Mouse (Mus musculus): ENCODE measurements around the gene Ccm2l.
A peak's percentile ranks its signal among the peaks of the same experiment; 100 is the strongest.

Ccm2l gene

DNA sequence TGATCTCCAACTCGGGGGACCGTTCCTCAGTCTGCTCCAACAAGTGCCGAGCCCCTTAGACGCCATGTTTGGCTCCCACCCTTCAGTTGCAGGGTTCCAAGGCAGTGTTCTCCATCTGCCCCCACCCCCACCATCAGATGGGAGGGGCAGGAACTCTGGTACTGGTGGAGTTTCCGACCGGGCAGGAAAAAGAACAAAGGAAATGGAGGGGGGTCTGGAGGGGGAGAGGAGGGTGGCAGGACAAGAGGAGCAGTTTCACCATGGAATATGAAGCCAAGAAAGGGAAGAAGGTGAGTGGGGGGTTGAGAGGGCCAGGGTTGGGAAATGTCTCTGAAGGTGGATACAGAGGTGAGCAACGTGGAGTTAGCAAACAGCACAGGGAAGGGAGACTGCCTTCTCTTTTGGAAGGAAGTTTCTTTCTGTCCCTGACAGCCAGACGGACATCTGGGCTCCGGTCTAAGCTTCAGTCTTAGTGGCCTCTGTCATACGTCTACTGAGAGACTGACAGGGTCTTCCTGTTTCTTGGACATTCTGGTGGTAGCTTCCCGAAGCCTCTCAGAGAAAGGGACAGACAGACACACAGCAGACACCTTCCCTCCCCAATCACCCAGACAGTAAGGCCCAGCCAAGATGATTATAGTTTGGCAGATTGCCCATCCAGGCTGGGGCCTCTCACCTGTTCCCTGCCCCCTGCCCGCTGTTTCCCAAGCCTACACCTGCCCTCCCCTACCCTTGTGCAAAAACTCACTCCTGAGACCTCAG, at the start of gene Ccm2l:
TSS of gene Ccm2l (plus strand) at position 209 of the 762 bp plus-strand sequence.
- DNase-seq: peak; percentile 78 to 79

DNA sequence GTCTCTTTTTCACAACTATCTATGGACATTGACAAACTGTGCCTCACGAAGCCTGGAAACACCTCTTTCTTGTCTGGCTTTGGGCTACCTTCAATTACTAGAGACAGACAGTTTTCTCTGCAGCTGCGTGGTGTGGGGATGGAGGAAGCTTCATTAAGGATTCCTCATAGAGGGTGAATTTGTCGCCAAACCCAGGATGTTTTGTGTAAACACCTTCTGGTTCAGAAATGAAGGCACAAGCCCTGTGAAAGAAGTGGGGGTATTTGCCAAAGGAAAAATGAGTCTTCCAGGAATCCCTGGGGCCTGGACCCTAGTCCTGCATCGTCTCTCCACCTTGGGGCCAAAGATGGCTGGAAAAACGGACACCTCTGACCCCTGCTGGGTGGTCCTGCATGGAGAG, 49.0 kb upstream of the Ccm2l start:
- no peak for DNase-seq

DNA sequence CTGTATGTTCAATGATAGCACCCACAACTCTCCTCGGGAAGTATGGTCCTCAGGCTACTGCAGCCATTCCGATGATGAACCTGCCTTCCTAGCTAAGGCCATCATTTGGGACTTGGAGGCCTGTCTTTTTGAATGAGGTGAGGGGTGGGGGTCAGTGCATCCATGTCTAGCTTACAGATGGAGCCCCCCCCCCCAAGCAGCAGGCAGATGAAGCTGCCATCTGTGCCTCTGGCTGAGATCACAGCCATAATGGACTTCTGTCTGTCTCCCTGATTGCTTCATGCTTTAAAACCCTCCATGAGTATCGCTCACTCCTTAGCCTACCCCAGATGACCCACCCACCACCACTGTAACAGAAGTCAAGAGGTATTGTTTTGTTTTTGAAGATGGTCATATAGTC, 46.4 kb upstream of the Ccm2l start:
- DNase-seq: no peak

DNA sequence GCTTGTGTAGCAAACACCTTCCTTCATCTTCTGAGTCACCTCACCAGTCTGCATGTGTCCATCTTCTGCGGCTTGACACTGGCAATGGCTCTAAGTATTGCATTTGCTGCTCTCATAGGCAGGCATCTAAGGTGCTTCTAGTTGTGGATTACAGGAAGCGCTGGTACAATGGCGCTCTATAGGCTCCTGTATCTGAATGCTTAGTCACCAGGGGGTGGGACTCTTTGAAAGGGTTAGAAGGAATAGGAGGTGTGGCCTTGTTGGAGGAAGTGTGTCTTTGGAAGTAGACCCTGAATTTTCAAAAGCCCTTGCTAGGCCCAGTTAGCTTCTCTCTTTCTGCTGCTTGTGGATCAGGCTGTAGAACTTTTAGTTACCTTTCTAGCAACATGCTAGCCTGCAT, 44.6 kb upstream of the Ccm2l start:
- no peak for DNase-seq

DNA sequence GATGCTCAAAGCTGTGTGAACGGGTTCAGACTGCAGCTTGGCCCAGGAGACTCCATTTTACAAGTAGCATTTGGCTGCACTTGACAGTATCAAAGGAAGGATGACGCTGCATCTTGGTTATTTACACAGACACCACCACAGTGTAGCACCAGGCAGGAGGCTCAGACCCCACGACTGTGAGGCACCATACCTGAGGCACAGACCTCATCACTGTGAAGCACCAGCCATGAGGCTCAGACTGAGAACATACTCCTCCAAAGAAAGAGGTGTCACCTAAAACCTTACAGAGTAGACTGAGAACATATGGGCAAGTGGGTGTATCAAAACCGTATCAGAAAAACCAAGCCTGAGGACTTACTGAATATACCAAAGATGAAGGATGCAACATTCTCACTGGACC, 42.9 kb upstream of the Ccm2l start:
- no peak for DNase-seq

DNA sequence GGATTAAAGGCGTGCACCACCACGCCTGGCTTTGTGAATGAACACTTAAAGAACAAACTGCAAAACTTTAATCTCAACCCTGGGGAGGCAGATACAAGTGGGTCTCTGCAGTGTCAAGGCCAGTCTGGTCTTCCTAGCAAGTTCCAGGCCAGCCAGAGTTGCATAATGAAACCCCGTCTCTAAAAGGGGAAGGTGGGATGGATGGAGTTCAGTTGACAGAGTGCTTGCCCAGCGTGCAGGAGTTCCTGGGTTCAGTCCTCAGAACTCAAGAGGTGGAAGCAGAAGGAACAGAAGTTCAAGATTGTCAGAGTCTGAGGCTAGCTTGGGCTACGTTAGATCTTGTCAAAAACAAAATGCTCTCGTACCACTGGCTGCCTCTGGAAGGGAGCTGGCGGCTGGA, 39.7 kb upstream of the Ccm2l start:
- DNase-seq: no peak

DNA sequence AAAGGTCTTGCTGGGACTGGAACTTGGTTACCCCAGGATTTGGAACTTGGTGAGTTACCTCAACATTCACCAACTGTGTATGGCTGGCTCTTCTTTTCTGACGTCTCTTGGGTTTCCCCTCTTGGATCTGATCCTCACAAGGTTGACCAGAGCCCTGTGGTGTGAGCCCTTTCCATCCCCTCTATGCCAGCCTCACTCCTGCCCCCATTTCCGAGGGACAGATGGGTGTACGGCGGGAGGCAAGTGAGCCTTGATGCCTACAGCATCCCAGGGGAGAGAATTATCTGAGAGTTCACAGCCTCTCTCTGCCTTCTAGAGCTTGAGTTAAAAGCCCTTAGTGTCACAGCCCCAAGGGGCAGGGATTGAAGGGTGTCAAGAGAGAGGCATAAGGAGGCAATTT, 38.3 kb upstream of the Ccm2l start:
- DNase-seq: no peak

DNA sequence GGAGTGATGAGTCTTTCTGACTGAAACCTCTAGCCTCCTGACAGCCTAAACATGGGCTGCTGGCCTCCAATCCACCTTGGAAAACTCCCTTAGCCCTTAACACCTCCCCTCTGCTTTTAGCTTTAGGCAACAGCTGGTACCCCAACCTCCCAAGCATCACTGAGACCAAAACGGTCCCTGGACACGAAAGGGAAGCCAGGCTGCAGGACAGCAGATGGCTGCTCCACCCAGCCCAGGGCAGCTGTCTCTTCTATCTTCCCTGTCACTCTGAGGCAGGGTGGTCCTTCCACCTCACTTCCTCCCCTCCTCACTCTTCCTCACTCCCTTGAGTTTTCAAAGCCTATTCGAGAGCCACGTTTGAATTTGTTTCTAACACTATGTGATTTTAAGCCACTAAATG, 35.3 kb upstream of the Ccm2l start:
- no peak for DNase-seq

DNA sequence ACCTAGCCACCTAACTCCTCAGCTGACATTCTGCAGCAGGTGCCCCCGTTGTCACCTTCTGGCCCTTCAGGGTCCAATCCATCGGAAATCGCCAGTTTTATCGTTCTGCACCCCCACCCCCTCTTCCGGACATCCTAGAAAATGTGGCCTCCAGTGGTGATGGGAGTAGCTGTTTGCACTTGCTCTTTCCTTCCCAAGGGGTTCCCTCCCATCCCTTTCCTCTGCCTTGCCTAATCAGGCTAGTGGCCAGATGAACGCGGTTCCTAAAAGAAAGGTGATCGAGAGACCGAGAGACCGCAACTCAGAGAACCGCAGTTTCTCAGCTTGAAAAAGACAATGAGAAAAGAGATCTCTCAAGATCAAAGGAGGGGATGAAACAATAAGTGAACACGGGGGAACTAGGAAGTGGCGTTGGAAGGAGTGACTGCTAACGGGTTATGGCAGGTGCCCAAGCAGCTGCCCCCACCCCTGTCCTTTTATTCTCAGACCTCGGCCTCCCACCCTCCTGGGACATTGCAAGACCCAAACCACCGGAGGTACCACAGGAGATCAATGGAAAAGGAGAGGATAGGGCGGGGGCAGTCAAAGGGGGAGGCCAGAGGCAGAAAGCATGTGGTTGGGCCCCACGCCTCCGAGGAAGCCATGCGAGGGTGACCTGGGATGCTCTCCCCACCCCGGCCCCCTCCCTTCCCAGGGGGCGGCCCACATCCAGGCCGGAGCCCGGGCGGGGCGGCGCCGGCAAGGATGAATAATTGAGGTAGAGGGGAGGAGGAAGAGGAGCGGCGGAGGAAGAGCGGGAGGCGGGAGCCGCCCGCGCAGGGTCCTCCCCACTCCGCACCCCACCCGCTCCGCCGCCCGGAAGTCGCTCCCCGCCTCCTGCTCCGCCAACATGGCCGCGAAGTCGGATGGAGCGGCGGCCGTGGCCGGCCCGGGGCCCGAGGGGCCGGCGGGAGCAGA, 34.4 kb upstream of the Ccm2l start, which contains the start of gene Xkr7:
TSS of gene Xkr7 (plus strand) at position 727 of the 957 bp plus-strand sequence.
- DNase-seq: no peak

DNA sequence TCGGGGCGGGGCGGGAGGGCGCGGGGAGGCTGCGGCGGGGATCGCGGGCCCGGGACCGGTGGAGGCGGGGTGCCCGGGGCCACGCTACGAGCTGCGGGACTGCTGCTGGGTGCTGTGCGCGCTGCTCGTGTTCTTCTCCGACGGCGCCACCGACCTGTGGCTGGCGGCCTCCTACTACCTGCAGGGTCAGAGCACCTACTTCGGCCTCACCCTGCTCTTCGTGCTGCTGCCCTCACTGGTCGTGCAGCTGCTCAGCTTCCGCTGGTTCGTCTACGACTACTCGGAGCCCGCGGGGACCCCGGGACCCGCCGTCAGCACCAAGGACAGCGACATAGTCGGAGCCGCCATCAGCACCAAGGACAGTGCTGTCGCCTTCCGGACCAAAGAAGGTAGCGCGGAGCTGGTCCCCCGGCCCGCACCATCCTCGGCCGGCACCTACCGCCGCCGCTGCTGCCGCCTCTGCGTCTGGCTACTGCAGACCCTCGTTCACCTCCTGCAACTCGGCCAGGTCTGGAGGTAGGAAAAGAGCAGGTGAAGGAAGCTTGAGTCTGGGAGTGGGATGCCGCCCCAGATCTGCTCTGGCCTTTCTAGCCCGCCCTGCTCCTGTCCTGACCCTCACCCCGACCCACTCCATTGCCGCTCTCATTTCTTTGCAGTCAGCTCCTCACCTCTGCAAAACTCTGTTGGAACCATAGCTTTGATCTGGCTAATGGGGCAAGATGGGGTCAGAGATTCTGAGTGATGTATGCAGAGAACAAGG, 33.5 kb upstream of the Ccm2l start:
- DNase-seq: peak; percentile 61 to 86

DNA sequence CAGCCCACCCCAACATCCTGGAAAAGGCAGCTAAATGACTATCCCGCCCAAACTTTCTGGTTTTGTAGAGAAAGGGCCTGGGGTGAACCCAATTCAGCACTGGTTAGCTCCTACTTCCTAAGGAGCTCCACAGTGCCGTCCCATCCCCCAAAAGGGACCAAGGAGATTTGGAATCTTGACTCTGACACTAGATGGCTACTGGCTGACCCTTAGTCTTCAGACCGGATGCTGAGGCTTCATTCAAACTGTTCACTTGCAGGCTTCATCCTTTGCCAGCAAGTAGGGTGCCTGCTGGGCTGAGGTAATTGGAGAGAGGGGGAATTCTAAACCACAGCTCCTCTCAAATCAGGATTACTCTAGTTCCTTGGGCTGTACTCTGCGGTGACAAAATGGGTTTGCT, 32.8 kb upstream of the Ccm2l start:
- no peak for DNase-seq

DNA sequence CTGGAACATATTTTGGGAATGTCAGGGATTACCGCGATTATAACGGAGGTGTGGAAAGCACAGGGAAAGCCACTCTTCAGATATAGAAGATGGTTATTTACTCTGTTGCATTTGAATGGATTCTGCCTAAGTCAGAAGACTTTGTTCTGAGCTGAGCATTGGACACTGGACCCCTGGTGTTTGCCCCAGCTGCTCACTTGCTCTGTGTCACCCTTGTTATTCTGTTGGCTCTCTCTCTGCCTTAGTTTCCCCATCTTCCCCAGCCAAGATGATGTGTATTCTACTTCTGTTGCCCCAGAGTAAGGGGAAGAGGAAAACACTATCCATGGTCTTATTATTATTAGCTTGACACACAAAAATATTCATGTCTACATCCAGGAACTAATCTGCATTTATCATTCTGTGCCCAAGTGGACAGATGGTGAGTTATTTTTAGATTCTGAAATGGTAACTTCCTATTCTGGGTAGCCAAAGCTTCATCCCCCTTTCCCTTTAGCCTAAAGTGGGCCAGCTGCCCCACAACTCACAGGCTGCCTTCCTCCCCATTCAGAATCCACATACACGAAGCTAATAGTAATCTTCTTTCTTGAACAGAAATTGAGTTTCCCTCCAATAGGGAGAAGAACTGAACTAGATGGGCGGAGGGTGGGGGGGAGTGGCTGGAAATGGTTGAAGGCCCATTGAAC, 32.1 kb upstream of the Ccm2l start:
- no peak for DNase-seq

DNA sequence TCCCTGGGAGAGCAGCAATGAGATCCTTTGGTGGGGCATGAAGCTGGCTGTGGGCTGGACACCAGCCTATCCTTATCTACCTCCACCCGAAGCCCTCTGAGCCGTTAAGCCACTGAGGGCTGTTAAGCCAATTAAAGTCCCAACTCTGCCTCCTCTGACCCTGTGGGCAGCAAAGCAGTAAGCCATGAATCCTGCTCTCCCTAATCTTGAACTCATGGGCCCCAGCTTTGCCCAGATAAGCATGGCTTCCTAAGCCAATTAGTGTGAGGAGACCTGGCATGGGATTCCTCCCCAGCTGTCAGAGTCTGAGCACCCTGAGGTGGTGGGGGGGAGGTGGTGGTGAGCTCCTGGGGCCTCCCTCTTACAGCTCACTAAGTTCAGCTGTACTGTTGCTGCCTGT, 29.1 kb upstream of the Ccm2l start:
- DNase-seq: no peak

DNA sequence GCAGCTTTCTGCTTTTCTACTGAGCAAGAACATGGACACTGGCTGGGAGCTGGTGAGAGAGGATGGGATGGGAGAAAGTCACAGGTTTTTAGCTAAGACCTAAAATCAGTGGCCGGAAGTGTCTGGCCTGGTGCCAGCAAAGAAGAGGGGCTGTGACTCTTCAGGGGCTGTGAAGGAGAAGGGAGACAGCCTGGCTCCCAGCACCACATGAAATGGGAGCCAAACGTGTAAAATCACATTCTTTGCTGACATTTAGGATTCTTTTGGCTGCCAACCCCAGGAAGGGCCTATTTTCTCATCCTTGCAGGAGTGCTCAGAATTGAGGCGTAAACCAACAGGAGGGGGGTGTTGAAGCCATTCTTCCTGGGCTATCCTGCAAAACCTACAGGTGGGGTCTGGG, 21.9 kb upstream of the Ccm2l start:
- no peak for DNase-seq

DNA sequence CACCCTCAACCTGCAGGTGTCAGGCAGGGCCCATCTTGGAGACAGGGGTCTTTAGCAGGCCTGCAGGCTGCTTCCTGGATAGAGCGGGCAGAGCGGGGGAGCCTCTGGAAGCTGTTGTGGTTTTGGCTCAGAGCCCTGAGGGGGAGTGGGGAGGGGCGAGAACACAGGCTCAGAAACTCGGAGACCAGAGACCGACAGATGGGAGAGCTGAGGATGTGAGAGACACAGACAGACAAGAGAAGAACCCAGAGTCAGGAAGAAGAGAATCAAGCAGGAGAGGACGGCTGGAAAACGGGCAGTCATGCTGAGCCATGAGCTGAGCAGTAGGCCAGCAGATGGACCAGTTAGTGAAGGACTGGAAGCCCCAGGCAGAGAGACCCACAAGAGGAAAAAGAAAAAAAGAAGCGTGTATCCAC, 19.9 kb upstream of the Ccm2l start:
- DNase-seq: no peak

DNA sequence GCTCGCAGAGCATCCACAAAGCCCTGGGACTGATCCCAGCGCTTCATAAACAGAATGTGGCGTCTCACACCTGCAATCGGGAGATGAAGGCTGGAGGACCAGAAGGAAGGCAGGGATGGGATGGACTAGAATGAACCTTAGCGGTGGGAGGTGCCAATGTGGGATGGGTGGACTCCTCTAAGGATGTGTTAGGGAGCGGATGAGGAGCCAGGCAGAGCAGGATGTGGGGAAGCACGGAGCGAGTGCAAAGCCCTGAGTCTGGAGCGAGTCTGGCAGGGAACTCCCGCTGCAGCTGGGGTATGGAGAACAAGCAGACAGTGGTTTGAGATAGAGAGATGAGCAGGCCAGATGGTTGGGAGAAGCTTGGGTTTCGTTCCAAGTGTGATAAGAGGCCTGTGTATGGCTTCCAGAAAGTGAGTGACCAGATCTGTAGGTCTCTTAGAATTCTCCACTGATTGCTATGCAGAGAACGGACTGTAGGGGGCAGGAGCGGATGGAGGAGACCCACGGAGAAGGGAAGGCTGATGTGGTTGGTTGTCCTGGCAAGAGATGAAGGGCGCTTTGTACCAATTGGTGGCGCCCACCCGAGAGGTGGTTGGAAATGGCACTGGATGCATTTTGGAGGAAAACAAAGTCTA, 17.8 kb upstream of the Ccm2l start:
- DNase-seq: peak; percentile 27 to 76

DNA sequence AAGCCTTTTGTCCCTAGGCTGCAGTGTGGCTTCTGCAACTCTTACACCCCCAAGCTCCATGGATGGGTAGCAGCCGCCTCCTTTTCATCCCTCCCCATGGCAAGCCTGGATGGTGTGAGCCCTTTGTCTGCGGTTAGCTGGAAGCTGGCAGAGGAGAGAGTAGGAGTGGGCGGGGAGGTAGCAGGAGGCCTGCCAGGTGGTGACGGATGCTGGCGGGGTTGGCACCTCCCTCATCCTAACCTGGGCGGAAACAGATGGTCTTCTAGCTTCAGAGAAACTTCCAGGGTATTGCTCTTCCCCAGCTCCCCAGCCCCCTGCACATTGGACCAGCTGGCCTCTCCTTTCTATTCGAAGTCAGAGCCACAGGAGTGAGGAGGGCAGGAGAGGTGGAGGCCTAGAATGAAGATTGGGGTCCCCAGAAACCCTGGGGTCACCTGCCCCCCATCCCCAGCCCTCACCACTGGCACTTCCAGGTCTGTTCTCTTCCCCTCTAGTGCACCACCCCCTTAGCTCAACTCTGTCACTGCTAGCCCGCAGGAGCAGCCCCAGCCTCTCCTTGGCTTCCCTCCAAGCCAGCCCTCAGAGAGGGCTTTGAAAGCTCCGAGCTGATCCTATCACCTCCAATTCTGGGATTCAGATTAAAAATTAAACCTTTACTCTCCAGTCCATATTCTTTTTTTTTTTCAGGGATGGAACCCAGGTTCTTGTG, 16.3 kb upstream of the Ccm2l start:
- DNase-seq: no peak

DNA sequence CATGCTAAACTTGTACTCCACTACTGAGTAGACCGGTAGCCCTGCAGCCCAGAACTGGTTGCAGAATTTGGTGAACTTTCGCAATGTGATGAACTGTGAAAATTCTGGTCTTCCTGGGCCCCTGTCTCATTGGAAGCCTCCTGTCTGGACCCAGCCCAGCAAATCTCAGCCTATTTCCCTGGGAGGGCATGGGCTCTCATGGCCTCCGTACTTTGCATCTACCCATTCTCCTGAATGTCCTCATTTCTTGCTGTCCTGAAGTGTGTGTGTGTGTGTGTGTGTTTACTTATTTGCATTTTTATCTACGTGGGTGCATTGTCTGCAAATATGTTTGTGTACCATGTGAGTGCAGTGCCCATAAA, 15.8 kb upstream of the Ccm2l start:
- DNase-seq: no peak

DNA sequence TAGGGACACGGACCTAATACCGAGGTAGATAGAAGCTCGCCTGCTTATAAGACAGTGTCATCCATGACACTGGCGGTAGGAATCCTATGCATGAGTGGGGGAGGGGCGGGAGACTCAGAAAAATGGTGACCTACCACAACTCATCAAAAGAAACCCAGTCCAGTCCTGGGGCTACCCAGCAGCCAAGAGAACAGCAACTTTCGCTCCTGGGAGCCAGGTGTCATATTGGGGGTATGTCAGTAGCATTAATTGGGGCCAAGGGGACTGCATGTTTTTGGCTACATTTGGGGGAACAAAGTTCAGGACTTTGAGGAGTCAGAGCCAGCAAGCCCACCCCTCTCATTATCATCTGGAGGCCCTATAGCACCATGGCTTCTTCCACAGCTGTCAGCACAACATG, 14.7 kb upstream of the Ccm2l start:
- DNase-seq: no peak

DNA sequence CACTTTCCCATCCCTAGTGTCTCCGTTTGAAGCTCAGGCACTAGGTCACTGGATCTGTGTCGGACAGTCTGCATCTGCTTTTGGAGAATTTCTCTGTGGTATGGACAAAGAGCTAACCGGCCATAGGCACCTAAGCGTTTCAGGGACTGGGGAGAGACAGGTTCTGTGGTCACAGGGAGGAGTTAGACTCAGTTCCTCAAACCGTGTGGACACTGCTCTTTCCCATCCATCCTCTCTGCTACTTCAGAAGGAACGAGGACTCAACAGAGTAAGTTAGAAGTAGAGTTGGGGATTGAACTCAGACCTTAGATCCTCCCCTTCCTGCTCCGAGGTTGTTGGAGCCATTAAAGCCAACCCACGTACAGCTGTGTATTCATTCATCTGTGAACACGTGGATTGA, 14.2 kb upstream of the Ccm2l start:
- DNase-seq: no peak

DNA sequence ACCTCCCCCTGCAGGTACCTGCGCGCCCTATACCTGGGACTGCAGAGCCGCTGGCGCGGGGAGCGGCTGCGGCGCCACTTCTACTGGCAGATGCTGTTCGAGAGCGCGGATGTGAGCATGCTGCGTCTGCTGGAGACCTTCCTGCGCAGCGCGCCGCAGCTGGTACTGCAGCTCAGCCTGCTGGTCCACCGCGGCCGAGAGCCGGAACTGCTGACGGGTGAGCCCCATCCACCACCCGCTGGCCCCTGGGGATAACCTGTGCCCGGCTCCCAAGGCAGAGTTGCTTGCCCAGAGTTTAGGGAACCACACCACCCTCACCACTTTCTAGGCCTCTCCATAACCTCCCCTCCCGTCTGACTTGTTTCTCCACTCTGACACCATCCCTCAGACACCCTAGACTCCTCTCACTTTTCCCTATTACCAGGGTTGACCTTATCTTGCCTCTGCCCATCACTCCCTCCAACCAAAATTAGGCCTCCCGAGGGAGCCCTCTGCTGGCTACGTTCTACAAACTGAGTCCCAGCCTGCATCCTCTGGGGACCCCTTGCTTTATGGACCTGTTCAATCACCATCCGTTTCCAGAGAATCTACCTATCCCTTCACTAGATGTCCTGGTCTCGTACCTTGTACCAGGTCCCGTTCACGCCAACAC, 12.9 kb upstream of the Ccm2l start:
- DNase-seq: peak in 1 of 2 experiments; percentile 64

Data from kidney, postnatal 36 days (tissue).